8 mouse cellular contexts compared by ENCODE assay signal in the genomic region with DNA sequence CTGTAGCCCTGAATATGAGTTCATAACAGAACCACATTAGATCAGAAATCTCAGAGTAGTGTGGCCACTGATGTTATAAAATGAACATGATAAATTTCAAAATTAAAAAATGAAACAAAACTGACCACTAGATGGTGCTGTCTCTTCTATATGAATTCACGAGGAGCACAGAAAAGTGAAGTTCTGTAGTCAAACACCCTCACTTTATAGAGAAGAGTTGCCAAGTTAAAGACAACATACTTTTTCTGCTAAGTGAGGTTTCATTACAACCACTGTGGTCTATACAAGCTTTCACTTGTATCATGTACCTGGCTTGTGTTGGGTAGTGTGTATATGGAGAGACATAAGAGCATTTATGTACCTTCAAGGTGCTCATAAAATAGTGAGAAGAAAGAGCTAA. TPM values are rescaled to one million over a fixed set of nuclear protein-coding genes. Genes with fewer than 3 reads are reported as not detected.
DNase-seq lines count a peak whose midpoint lies in the region; ATAC-seq lines count a peak whose summit lies in the region.

No protein-coding gene starts in this region.

- peak; percentile 35; the same call in 1 of the 2 replicates for ATAC-seq in hindbrain, embryonic 12.5 days (ENCODE audit: low FRiP score)
- peak; percentile 80 for ATAC-seq in CD4-positive, CD25-positive, alpha-beta regulatory T cell, adult 4 months
- ATAC-seq in megakaryocyte, adult 5-6 weeks (ENCODE audit: poor library complexity, severe bottlenecking) = peak; percentile 71

- no peak overlapping the region for H3K4me2 ChIP-seq in hindbrain, embryonic 12.5 days (replicated peaks)

- H3K27me3 ChIP-seq in hindbrain, embryonic 12.5 days = no peaks in the 10 kb centered on the region
- H3K27me3 ChIP-seq in hindbrain, embryonic 10.5 days (ENCODE audit: insufficient read depth, poor library complexity, severe bottlenecking) = no peaks in the 10 kb centered on the region

- no peaks in the 10 kb centered on the region for H3K36me3 ChIP-seq in hindbrain, embryonic 12.5 days
- H3K36me3 ChIP-seq in hindbrain, embryonic 10.5 days = no peaks in the 10 kb centered on the region

- 2% methylated on average over 1 of the region's 1 CpGs for WGBS in hindbrain, embryonic 12.5 days
- 8% methylated on average over 1 of the region's 1 CpGs for WGBS in hindbrain, embryonic 10.5 days

- H3K4me1 ChIP-seq in hindbrain, embryonic 12.5 days = no peaks in the 10 kb centered on the region
- H3K4me1 ChIP-seq in hindbrain, embryonic 10.5 days (replicated peaks) = no peaks in the 10 kb centered on the region

- no peak overlapping the region for H3K4me3 ChIP-seq in hindbrain, embryonic 12.5 days
- no peak overlapping the region for H3K4me3 ChIP-seq in hindbrain, embryonic 10.5 days

- no peak for DNase-seq in hindbrain, embryonic 10.5 days (ENCODE audit: low spot score)
- DNase-seq in embryo, embryonic 10 days (ENCODE audit: low spot score) = peak; percentile 54
- no peak for DNase-seq in urinary bladder, postnatal 10 days (ENCODE audit: low spot score)
- no peak for DNase-seq in left cerebral cortex, postnatal 4 days
- no peak for DNase-seq in adrenal gland, postnatal 4 days (ENCODE audit: low spot score in 2 of 2)

- intact Hi-C loops in left cerebral cortex, postnatal 4 days (cut with DNase I) = loop anchor here (5.0 to 10.0 kb wide), 3 partner anchors 287 to 1414 kb away; no protein-coding TSS in a partner anchor

- H3K9me3 ChIP-seq in hindbrain, embryonic 12.5 days (replicated peaks) = no peaks in the 10 kb centered on the region
- H3K9me3 ChIP-seq in hindbrain, embryonic 10.5 days = no peaks in the 10 kb centered on the region

- H3K9ac ChIP-seq in hindbrain, embryonic 12.5 days = no peak overlapping the region

- H3K27ac ChIP-seq in hindbrain, embryonic 12.5 days = no peak overlapping the region
- no peak overlapping the region for H3K27ac ChIP-seq in hindbrain, embryonic 10.5 days

RNA-seq across cellular contexts. Expression of a gene that starts 19.4 kb away (rescaled TPM):
- 86.5 and 92.6 TPM in 2 replicates for polyA plus RNA-seq in hindbrain, embryonic 12.5 days (2016; fragmentation: Nextera tagmentation; extraction: Ambion mirVana)
- 71.6 and 79.4 TPM in 2 replicates for polyA plus RNA-seq in hindbrain, embryonic 10.5 days (2016; fragmentation: Nextera tagmentation; extraction: Ambion mirVana)
- 10 to 100 TPM; 63.1 to 74.5 TPM for polyA plus RNA-seq in CD4-positive, CD25-positive, alpha-beta regulatory T cell, adult 4 months (2017; shearing (Covaris generic))
- total RNA-seq in megakaryocyte, adult 5-6 weeks (2015) = 121 and 131 TPM in 2 replicates
- total RNA-seq in megakaryocyte, adult 5-6 weeks (2017) = 182 and 188 TPM in 2 replicates
- total RNA-seq in left cerebral cortex, postnatal 4 days (2021) = 10 to 100 TPM; 50.6 to 51.9 TPM
- total RNA-seq in adrenal gland, postnatal 4 days (2021) = 10 to 100 TPM; 79.3 to 96.2 TPM
